Mouse (Mus musculus) E14TG2a.4 (cell line): Measurements from ENCODE around the gene Elane.

Experiments used
- CTCF ChIP-seq: conservative IDR thresholded peaks from 2 replicates; pipeline ENCODE4 v1.5.1; 2014; ENCODE audit warnings: low read length
- POU5F1 ChIP-seq: IDR thresholded peaks from 2 replicates; pipeline ENCODE4 v1.6.1; 2014; ENCODE audit warnings: low read length, borderline replicate concordance

DNA sequence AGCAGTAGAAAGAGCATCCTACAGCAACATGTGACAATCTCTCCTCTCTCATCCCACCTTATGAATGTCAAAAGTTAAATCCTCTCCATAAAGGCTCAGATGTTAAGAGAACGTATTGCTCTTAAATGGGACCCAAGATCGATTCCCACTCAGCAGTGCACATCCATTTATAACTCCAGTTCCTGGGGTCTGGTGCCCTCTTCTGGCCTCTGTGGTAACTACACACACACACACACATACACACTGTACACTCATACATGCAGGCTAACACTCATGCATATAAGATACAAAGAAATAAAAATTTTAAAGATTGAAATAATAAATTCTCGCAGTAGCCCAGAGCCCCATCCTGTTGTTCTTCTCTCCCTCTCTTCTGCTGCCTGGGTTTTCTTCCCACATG lies 49.1 kb upstream of the Elane start:
- TF ChIP-seq CTCF (peak; percentile 76), POU5F1 (no peak)
